Comparison of ENCODE assay signal across 8 mouse cellular contexts in genomic region chr2:25264851-25265250, GRCm38 (mm10). TPM values are rescaled to one million over a fixed set of nuclear protein-coding genes. Genes with fewer than 3 reads are reported as not detected.
DNase-seq lines count a peak whose midpoint lies in the region; ATAC-seq and TF ChIP-seq lines count a peak whose summit lies in the region.

No protein-coding gene starts in this region.

- ATAC-seq in heart, embryonic 12.5 days (ENCODE audit: insufficient number of reproducible peaks, low FRiP score): no peak
- ATAC-seq in midbrain, postnatal 0 days (ENCODE audit: low FRiP score): no peak

- H3K36me3 ChIP-seq in heart, embryonic 12.5 days: peaks cover 16% of the 10 kb centered on the region
- peaks cover 16% of the 10 kb centered on the region for H3K36me3 ChIP-seq in midbrain, postnatal 0 days (ENCODE audit: insufficient read depth, low read length)

- H3K4me3 ChIP-seq in heart, embryonic 12.5 days: no peak overlapping the region
- H3K4me3 ChIP-seq in midbrain, postnatal 0 days (ENCODE audit: low read depth, low read length): no peak overlapping the region; the same call in 1 of the 2 replicates

- WGBS in heart, embryonic 12.5 days: 66% methylated on average over 3 of the region's 3 CpGs
- WGBS in midbrain, postnatal 0 days: 75% methylated on average over 3 of the region's 3 CpGs

- no peak for DNase-seq in heart, postnatal 36 days
- peak; percentile 95 to 96 for DNase-seq in cerebellum, postnatal 14 days
- DNase-seq in kidney, adult 18-20 months: peak; percentile 78
- peak; percentile 47 for DNase-seq in midbrain, postnatal 0 days (ENCODE audit: low spot score)
- no peak for DNase-seq in gastrocnemius, adult 8-10 months (ENCODE audit: low spot score in 2 of 2)
- no peak for DNase-seq in adrenal gland, adult 18-20 months (ENCODE audit: low spot score in 2 of 2)
- DNase-seq in left cerebral cortex, adult 9 months (ENCODE audit: low spot score in 2 of 2): no peak

- no peak for TF ChIP-seq CTCF in midbrain, postnatal 0 days (IDR thresholded peaks at IDR 0.05)

- peak overlapping the region; percentile 93 for H3K4me2 ChIP-seq in heart, embryonic 12.5 days
- H3K4me2 ChIP-seq in midbrain, postnatal 0 days (ENCODE audit: low read depth, low read length, poor library complexity, severe bottlenecking): peak overlapping the region; percentile 100

- H3K4me1 ChIP-seq in heart, embryonic 12.5 days (replicated peaks): peaks cover 43% of the 10 kb centered on the region
- H3K4me1 ChIP-seq in midbrain, postnatal 0 days (ENCODE audit: insufficient read depth, low read length): peaks cover 37% of the 10 kb centered on the region

- H3K27ac ChIP-seq in heart, embryonic 12.5 days (ENCODE audit: poor library complexity, severe bottlenecking): no peak overlapping the region
- no peak overlapping the region for H3K27ac ChIP-seq in midbrain, postnatal 0 days (ENCODE audit: low read depth, low read length)

- peaks cover 18% of the 10 kb centered on the region for H3K27me3 ChIP-seq in heart, embryonic 12.5 days (replicated peaks)
- H3K27me3 ChIP-seq in midbrain, postnatal 0 days (ENCODE audit: insufficient read depth, low read length): peaks cover 3% of the 10 kb centered on the region; the same call in 1 of the 2 replicates

- no peaks in the 10 kb centered on the region for H3K9me3 ChIP-seq in heart, embryonic 12.5 days (replicated peaks)
- H3K9me3 ChIP-seq in midbrain, postnatal 0 days (ENCODE audit: low read length): no peaks in the 10 kb centered on the region

- intact Hi-C loops in heart, postnatal 36 days (cut with DNase I): no loop called here

- H3K9ac ChIP-seq in heart, embryonic 12.5 days: no peak overlapping the region
- no peak overlapping the region for H3K9ac ChIP-seq in midbrain, postnatal 0 days (replicated peaks; ENCODE audit: low read length, poor library complexity, severe bottlenecking)

RNA-seq across cellular contexts. Expression of gene Tprn, which starts 2.4 kb away (rescaled TPM):
- polyA plus RNA-seq in heart, embryonic 12.5 days (2016; fragmentation: Nextera tagmentation; extraction: Ambion mirVana): 4.9 and 5.1 TPM in 2 replicates
- total RNA-seq in heart, postnatal 36 days (2021): 1 to 10 TPM; 4.8 to 8.6 TPM
- 23.7 and 45.5 TPM in 2 replicates for total RNA-seq in midbrain, postnatal 0 days (2014; rRNA removed)
- polyA plus RNA-seq in midbrain, postnatal 0 days (2015; fragmentation: Nextera tagmentation; extraction: Ambion mirVana): 17.8 and 18.1 TPM in 2 replicates
- 1 to 10 TPM; 2.0 to 5.3 (median 2.6) TPM for total RNA-seq in gastrocnemius, adult 8-10 months (2022)
- total RNA-seq in adrenal gland, adult 18-20 months (2021): 1 to 10 TPM; 8.2 to 9.4 TPM

RNA-seq across cellular contexts. Expression of gene Ssna1, which starts 7.4 kb away (rescaled TPM):
- polyA plus RNA-seq in heart, embryonic 12.5 days (2016; fragmentation: Nextera tagmentation; extraction: Ambion mirVana): 131 and 133 TPM in 2 replicates
- total RNA-seq in heart, postnatal 36 days (2021): 10 to 100 TPM; 37.4 to 44.0 TPM
- 71.7 and 83.9 TPM in 2 replicates for total RNA-seq in midbrain, postnatal 0 days (2014; rRNA removed)
- 158 and 172 TPM in 2 replicates for polyA plus RNA-seq in midbrain, postnatal 0 days (2015; fragmentation: Nextera tagmentation; extraction: Ambion mirVana)
- 10 to 100 TPM; 29.0 to 36.4 (median 31.2) TPM for total RNA-seq in gastrocnemius, adult 8-10 months (2022)
- total RNA-seq in adrenal gland, adult 18-20 months (2021): 10 to 100 TPM; 37.2 to 40.1 TPM

RNA-seq across cellular contexts. Expression of gene Anapc2, which starts 7.4 kb away (rescaled TPM):
- 83.4 and 87.7 TPM in 2 replicates for polyA plus RNA-seq in heart, embryonic 12.5 days (2016; fragmentation: Nextera tagmentation; extraction: Ambion mirVana)
- 10 to 100 TPM; 38.6 to 39.1 TPM for total RNA-seq in heart, postnatal 36 days (2021)
- 35.0 and 39.3 TPM in 2 replicates for total RNA-seq in midbrain, postnatal 0 days (2014; rRNA removed)
- 103 and 107 TPM in 2 replicates for polyA plus RNA-seq in midbrain, postnatal 0 days (2015; fragmentation: Nextera tagmentation; extraction: Ambion mirVana)
- total RNA-seq in gastrocnemius, adult 8-10 months (2022): 10 to 100 TPM; 30.4 to 33.4 (median 31.3) TPM
- 10 to 100 TPM; 75.5 to 82.4 TPM for total RNA-seq in adrenal gland, adult 18-20 months (2021)

RNA-seq across cellular contexts. Expression of gene Tmem203, which starts 9.6 kb away (rescaled TPM):
- polyA plus RNA-seq in heart, embryonic 12.5 days (2016; fragmentation: Nextera tagmentation; extraction: Ambion mirVana): 18.3 and 19.1 TPM in 2 replicates
- total RNA-seq in heart, postnatal 36 days (2021): 10 to 100 TPM; 13.4 to 15.1 TPM
- 34.4 and 47.8 TPM in 2 replicates for total RNA-seq in midbrain, postnatal 0 days (2014; rRNA removed)
- polyA plus RNA-seq in midbrain, postnatal 0 days (2015; fragmentation: Nextera tagmentation; extraction: Ambion mirVana): 20.0 and 22.7 TPM in 2 replicates
- total RNA-seq in gastrocnemius, adult 8-10 months (2022): 10 to 100 TPM; 11.7 to 14.1 (median 13.1) TPM
- total RNA-seq in adrenal gland, adult 18-20 months (2021): 10 to 100 TPM; 19.5 to 24.4 TPM

RNA-seq across cellular contexts. Expression of gene AL732309.1, which starts 18.2 kb away (rescaled TPM):
- 2.6 and 3.2 TPM in 2 replicates for polyA plus RNA-seq in heart, embryonic 12.5 days (2016; fragmentation: Nextera tagmentation; extraction: Ambion mirVana)
- total RNA-seq in heart, postnatal 36 days (2021): 1 to 10 TPM; 1.2 to 2.2 TPM
- 7.3 and 12.3 TPM in 2 replicates for total RNA-seq in midbrain, postnatal 0 days (2014; rRNA removed)
- polyA plus RNA-seq in midbrain, postnatal 0 days (2015; fragmentation: Nextera tagmentation; extraction: Ambion mirVana): 2.4 and 3.0 TPM in 2 replicates
- total RNA-seq in gastrocnemius, adult 8-10 months (2022): 1 to 10 TPM in 2 of 4 experiments, under 1 TPM in 2; 0.54 to 1.8 (median 1.2) TPM
- total RNA-seq in adrenal gland, adult 18-20 months (2021): 1 to 10 TPM; 2.2 to 5.7 TPM

Comparison
In these comparisons a context has a peak if more than half of its experiments do, and no peak if none do; other contexts are left out.
1. DNase-seq: peak in cerebellum, postnatal 14 days (2 of 2), kidney, adult 18-20 months (single experiment) and midbrain, postnatal 0 days (single experiment); none in heart, postnatal 36 days (0 of 2), gastrocnemius, adult 8-10 months (0 of 2), adrenal gland, adult 18-20 months (0 of 2) and left cerebral cortex, adult 9 months (0 of 2).